Comparison of ENCODE assay signal across 25 mouse cellular contexts in the genomic region with DNA sequence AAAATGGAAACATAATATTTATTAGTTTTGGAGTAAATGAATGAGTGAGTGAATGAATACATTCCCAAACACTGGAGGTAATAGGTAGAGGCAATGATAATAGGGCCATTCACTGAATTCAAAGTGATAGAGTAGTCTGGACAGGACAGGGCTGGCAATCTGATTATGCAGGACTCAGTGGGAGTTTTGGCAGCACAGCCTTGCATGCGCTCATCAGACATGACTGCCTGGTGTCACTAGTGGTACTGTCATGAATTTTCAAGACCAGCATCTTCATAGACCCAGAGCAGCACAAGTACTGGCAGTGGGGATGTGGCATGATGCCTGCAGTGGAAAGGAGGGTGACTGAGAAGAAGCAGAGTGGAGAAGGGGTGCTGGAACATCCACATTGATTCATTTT.
"Had no signal": no experiment of that assay in that cellular context is flagged by ENCODE, and none has a peak within 500 bp of the region (broad histone marks: within the 10 kb centered on the region; RNA-seq: fewer than 3 reads in every experiment).

No protein-coding gene starts in this region.

- H3K27me3 ChIP-seq: heart, embryonic 13.5 days; heart, embryonic 15.5 days; hindbrain, embryonic 12.5 days; kidney, embryonic 15.5 days; limb, embryonic 13.5 days; limb, embryonic 15.5 days; liver, embryonic 12.5 days had no signal

- H3K27ac ChIP-seq: heart, adult 2 months; heart, embryonic 13.5 days; heart, embryonic 15.5 days; hindbrain, embryonic 12.5 days; kidney, embryonic 15.5 days; kidney, postnatal 0 days; limb, embryonic 13.5 days; limb, embryonic 15.5 days; liver, embryonic 12.5 days; liver, embryonic 14.5 days had no signal

- H3K9me3 ChIP-seq: heart, embryonic 13.5 days; heart, embryonic 15.5 days; hindbrain, embryonic 12.5 days; kidney, embryonic 15.5 days; limb, embryonic 13.5 days; limb, embryonic 15.5 days; liver, embryonic 12.5 days had no signal

- H3K36me3 ChIP-seq: heart, embryonic 13.5 days; heart, embryonic 15.5 days; hindbrain, embryonic 12.5 days; kidney, embryonic 15.5 days; limb, embryonic 13.5 days; limb, embryonic 15.5 days; liver, embryonic 12.5 days had no signal

- DNase-seq: gastrocnemius, postnatal 14 days; gastrocnemius, postnatal 36 days; heart, adult 11 months; heart, adult 2 months; heart, postnatal 14 days; heart, postnatal 36 days; kidney, adult 11 months; kidney, adult 2 months; kidney, adult 9 months; kidney, postnatal 14 days; kidney, postnatal 36 days; layer of hippocampus, adult 9-11 months; layer of hippocampus, postnatal 36 days had no signal

- H3K4me3 ChIP-seq: heart, adult 2 months; heart, embryonic 13.5 days; heart, embryonic 15.5 days; hindbrain, embryonic 12.5 days; kidney, embryonic 15.5 days; limb, embryonic 13.5 days; limb, embryonic 15.5 days; liver, embryonic 12.5 days had no signal

- H3K9ac ChIP-seq: heart, embryonic 13.5 days; heart, embryonic 15.5 days; hindbrain, embryonic 12.5 days; kidney, embryonic 15.5 days; limb, embryonic 13.5 days; limb, embryonic 15.5 days; liver, embryonic 12.5 days; liver, embryonic 14.5 days had no signal

- ATAC-seq: hindbrain, embryonic 16.5 days; intestine, embryonic 16.5 days; liver, embryonic 12.5 days had no signal

- H3K4me1 ChIP-seq: heart, embryonic 13.5 days; heart, embryonic 15.5 days; hindbrain, embryonic 12.5 days; kidney, embryonic 15.5 days; limb, embryonic 13.5 days; limb, embryonic 15.5 days; liver, embryonic 12.5 days had no signal

- H3K4me2 ChIP-seq: heart, embryonic 11.5 days; heart, embryonic 13.5 days; heart, embryonic 15.5 days; hindbrain, embryonic 12.5 days; kidney, embryonic 15.5 days; limb, embryonic 13.5 days; limb, embryonic 15.5 days; liver, embryonic 12.5 days had no signal
